Mouse (Mus musculus) mouse trophoblast stem cell (cell line): Measurements from ENCODE around the gene Polr1d.

ENCODE experiments used
- in situ Hi-C, 2 experiments: fragments of 300-500 bp; cut with MseI, MboI; formaldehyde crosslinking; loops; 2 replicates in 1 of 2; 3 replicates in 1 of 2; pipeline ENCODE4 v1.15.1; 2025

The Polr1d gene

GRCm38 (mm10) chr5:147076799-147077165 is at the start of gene Polr1d:
Gene Polr1d (plus strand): TSS chr5:147077050.
- in situ Hi-C loops: no loop called here

GRCm38 (mm10) chr5:147031281-147031680 is 45.6 kb upstream of the Polr1d start:
- in situ Hi-C loops: no loop called here

GRCm38 (mm10) chr5:147033155-147033554 is 43.7 kb upstream of the Polr1d start:
- in situ Hi-C loops: no loop called here

GRCm38 (mm10) chr5:147034283-147034682 is 42.6 kb upstream of the Polr1d start:
- in situ Hi-C loops: no loop called here

GRCm38 (mm10) chr5:147035301-147035700 is 41.5 kb upstream of the Polr1d start:
- in situ Hi-C loops: no loop called here

GRCm38 (mm10) chr5:147036028-147036427 is 40.8 kb upstream of the Polr1d start:
- in situ Hi-C loops: no loop called here

- in situ Hi-C loops: no loop called here
Measured at GRCm38 (mm10) chr5:147036661-147037060, 40.2 kb upstream of the Polr1d start.

- in situ Hi-C loops: no loop called here
Measured at GRCm38 (mm10) chr5:147037601-147038000, 39.2 kb upstream of the Polr1d start.

GRCm38 (mm10) chr5:147039394-147039793 is 37.5 kb upstream of the Polr1d start:
- in situ Hi-C loops: no loop called here

- in situ Hi-C loops: no loop called here
Measured at GRCm38 (mm10) chr5:147041965-147042937, 34.6 kb upstream of the Polr1d start.

GRCm38 (mm10) chr5:147043240-147043844 is 33.5 kb upstream of the Polr1d start:
- in situ Hi-C loops: no loop called here

- in situ Hi-C loops: no loop called here
Measured at GRCm38 (mm10) chr5:147045311-147045710, 31.5 kb upstream of the Polr1d start.

GRCm38 (mm10) chr5:147045929-147046328 is 30.9 kb upstream of the Polr1d start:
- in situ Hi-C loops: no loop called here

- in situ Hi-C loops: no loop called here
Measured at GRCm38 (mm10) chr5:147049544-147050209, 27.2 kb upstream of the Polr1d start.

GRCm38 (mm10) chr5:147050816-147051499 is 25.9 kb upstream of the Polr1d start:
- in situ Hi-C loops: no loop called here

GRCm38 (mm10) chr5:147051500-147052308 is 25.1 kb upstream of the Polr1d start:
- in situ Hi-C loops: no loop called here

- in situ Hi-C loops: no loop called here
Measured at GRCm38 (mm10) chr5:147052309-147052558, 24.6 kb upstream of the Polr1d start.

GRCm38 (mm10) chr5:147053071-147053470 is 23.8 kb upstream of the Polr1d start:
- in situ Hi-C loops: no loop called here

- in situ Hi-C loops: no loop called here
Measured at GRCm38 (mm10) chr5:147053481-147053880, 23.4 kb upstream of the Polr1d start.

- in situ Hi-C loops: no loop called here
Measured at GRCm38 (mm10) chr5:147054328-147054727, 22.5 kb upstream of the Polr1d start.

GRCm38 (mm10) chr5:147054747-147055270 is 22.0 kb upstream of the Polr1d start:
- in situ Hi-C loops: no loop called here
